Mouse (Mus musculus): ENCODE measurements around the gene Zfp507.

The Zfp507 gene

GRCm38 (mm10) chr7:35785579-35785978 lies 17.2 kb downstream of the Zfp507 start:
- DNase-seq (ENCODE audit: low read depth, low spot score), result no peak

- DNase-seq (ENCODE audit: low read depth, low spot score), result no peak
Observed at GRCm38 (mm10) chr7:35782252-35782651, 20.6 kb downstream of the Zfp507 start.

- no peak for DNase-seq (ENCODE audit: low read depth, low spot score)
Observed at GRCm38 (mm10) chr7:35774127-35774526, 28.7 kb downstream of the Zfp507 start.

GRCm38 (mm10) chr7:35772347-35772746 lies 30.5 kb downstream of the Zfp507 start:
- DNase-seq (ENCODE audit: low read depth, low spot score), result no peak

GRCm38 (mm10) chr7:35771106-35771505 lies 31.7 kb downstream of the Zfp507 start:
- no peak for DNase-seq (ENCODE audit: low read depth, low spot score)

- no peak for DNase-seq (ENCODE audit: low read depth, low spot score)
Observed at GRCm38 (mm10) chr7:35770122-35770521, 32.7 kb downstream of the Zfp507 start.

GRCm38 (mm10) chr7:35764461-35764860 lies 38.3 kb downstream of the Zfp507 start:
- DNase-seq (ENCODE audit: low read depth, low spot score), result no peak

GRCm38 (mm10) chr7:35761801-35762200 lies 41.0 kb downstream of the Zfp507 start:
- DNase-seq (ENCODE audit: low read depth, low spot score), result no peak

- no peak for DNase-seq (ENCODE audit: low read depth, low spot score)
Observed at GRCm38 (mm10) chr7:35759602-35760001, 43.2 kb downstream of the Zfp507 start.

- DNase-seq (ENCODE audit: low read depth, low spot score), result no peak
Observed at GRCm38 (mm10) chr7:35756510-35757440, 46.0 kb downstream of the Zfp507 start.

GRCm38 (mm10) chr7:35754886-35755168 lies 48.0 kb downstream of the Zfp507 start:
- no peak for DNase-seq (ENCODE audit: low read depth, low spot score)

- peak; percentile 49 for DNase-seq (ENCODE audit: low read depth, low spot score)
Observed at GRCm38 (mm10) chr7:35754033-35754885, 48.5 kb downstream of the Zfp507 start, which contains the start of gene Dpy19l3. TSS of gene Dpy19l3 (minus strand) at chr7:35754454.

- no peak for DNase-seq (ENCODE audit: low read depth, low spot score)
Observed at GRCm38 (mm10) chr7:35753319-35754032, 49.3 kb downstream of the Zfp507 start.

- no peak for DNase-seq (ENCODE audit: low read depth, low spot score)
Observed at GRCm38 (mm10) chr7:35750873-35751272, 51.9 kb downstream of the Zfp507 start.

- no peak for DNase-seq (ENCODE audit: low read depth, low spot score)
Observed at GRCm38 (mm10) chr7:35747397-35747964, 55.3 kb downstream of the Zfp507 start.

GRCm38 (mm10) chr7:35746686-35747396 lies 56.0 kb downstream of the Zfp507 start:
- DNase-seq (ENCODE audit: low read depth, low spot score), result no peak

GRCm38 (mm10) chr7:35745281-35745702 lies 57.5 kb downstream of the Zfp507 start:
- no peak for DNase-seq (ENCODE audit: low read depth, low spot score)

- DNase-seq (ENCODE audit: low read depth, low spot score), result no peak
Observed at GRCm38 (mm10) chr7:35744771-35745170, 58.0 kb downstream of the Zfp507 start.

- no peak for DNase-seq (ENCODE audit: low read depth, low spot score)
Observed at GRCm38 (mm10) chr7:35742310-35742709, 60.5 kb downstream of the Zfp507 start.

GRCm38 (mm10) chr7:35741858-35742257 lies 60.9 kb downstream of the Zfp507 start:
- DNase-seq (ENCODE audit: low read depth, low spot score), result no peak

Data from c-Kit-negative CD71-positive TER-119-positive erythroid progenitor cells, embryonic 14.5 days (primary cell).